Mouse (Mus musculus): Measurements from ENCODE around the gene Olfm1.
A peak's percentile ranks its signal among the peaks of the same experiment; 100 is the strongest.

The Olfm1 gene

GRCm38 (mm10) chr2:28205467-28205805 lies 12.6 kb downstream of the Olfm1 start:
- DNase-seq = peak; percentile 90

GRCm38 (mm10) chr2:28205870-28206421 lies 13.2 kb downstream of the Olfm1 start:
- no peak for DNase-seq

- DNase-seq = no peak
These were observed 13.7 kb downstream of the Olfm1 start for GRCm38 (mm10) chr2:28206472-28206871.

- no peak for DNase-seq
These were observed 14.5 kb downstream of the Olfm1 start for GRCm38 (mm10) chr2:28207200-28207750.

GRCm38 (mm10) chr2:28208130-28208745 lies 15.4 kb downstream of the Olfm1 start:
- DNase-seq = no peak

GRCm38 (mm10) chr2:28209211-28209610 lies 16.4 kb downstream of the Olfm1 start:
- DNase-seq = no peak

- DNase-seq = no peak
These were observed 16.9 kb downstream of the Olfm1 start for GRCm38 (mm10) chr2:28209653-28210052.

- DNase-seq = no peak
These were observed 17.5 kb downstream of the Olfm1 start for GRCm38 (mm10) chr2:28210273-28210672.

GRCm38 (mm10) chr2:28211531-28212281 lies 18.9 kb downstream of the Olfm1 start:
- no peak for DNase-seq

- DNase-seq = no peak
These were observed 20.1 kb downstream of the Olfm1 start for GRCm38 (mm10) chr2:28212911-28213310.

- no peak for DNase-seq
These were observed 23.5 kb downstream of the Olfm1 start for GRCm38 (mm10) chr2:28216211-28216775.

GRCm38 (mm10) chr2:28217783-28218182 lies 25.0 kb downstream of the Olfm1 start:
- no peak for DNase-seq

- DNase-seq = no peak
These were observed 26.0 kb downstream of the Olfm1 start for GRCm38 (mm10) chr2:28218651-28219356.

- no peak for DNase-seq
These were observed 26.8 kb downstream of the Olfm1 start for GRCm38 (mm10) chr2:28219625-28220024.

GRCm38 (mm10) chr2:28221803-28222202 lies 29.0 kb downstream of the Olfm1 start:
- DNase-seq = no peak

GRCm38 (mm10) chr2:28224819-28225218 lies 32.0 kb downstream of the Olfm1 start:
- DNase-seq = no peak

- DNase-seq = peak; percentile 86
These were observed 33.1 kb downstream of the Olfm1 start for GRCm38 (mm10) chr2:28225906-28226305.

GRCm38 (mm10) chr2:28226971-28227370 lies 34.2 kb downstream of the Olfm1 start:
- DNase-seq = no peak

GRCm38 (mm10) chr2:28227589-28228191 lies 34.9 kb downstream of the Olfm1 start:
- no peak for DNase-seq

- no peak for DNase-seq
These were observed 35.6 kb downstream of the Olfm1 start for GRCm38 (mm10) chr2:28228364-28228763.

GRCm38 (mm10) chr2:28235129-28235528 lies 42.3 kb downstream of the Olfm1 start:
- DNase-seq = no peak

GRCm38 (mm10) chr2:28236447-28236846 lies 43.7 kb downstream of the Olfm1 start:
- no peak for DNase-seq

GRCm38 (mm10) chr2:28239616-28240015 lies 46.8 kb downstream of the Olfm1 start:
- DNase-seq = peak; percentile 57
